Mouse (Mus musculus): ENCODE measurements around the gene AC153137.1. TPM values are rescaled to one million over a fixed set of nuclear protein-coding genes. Genes with fewer than 3 reads are reported as not detected.

AC153137.1 gene
- polyA plus RNA-seq, 1 experiment from 2014 or later, result not detected

DNA sequence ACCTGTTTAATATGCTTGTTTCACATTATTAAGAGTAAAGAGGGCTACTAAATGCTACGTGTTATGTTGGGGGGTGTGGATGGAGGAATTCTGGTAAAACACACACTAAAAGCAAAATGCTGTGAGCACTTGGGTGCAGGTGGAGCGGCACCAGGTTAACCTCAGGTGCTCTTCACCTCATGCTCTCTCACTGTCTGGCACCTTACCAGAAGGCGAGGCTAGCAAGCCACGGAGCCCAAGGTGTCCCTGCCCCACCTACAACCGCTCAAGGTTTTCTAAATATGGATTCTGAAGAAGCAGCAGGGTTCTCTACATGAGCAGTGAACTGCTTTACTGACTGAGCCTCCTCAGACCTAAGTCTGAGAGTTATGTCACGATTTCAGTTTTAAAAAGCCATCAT lies 32.6 kb downstream of the AC153137.1 start:
- H3K4me1 ChIP-seq (replicated peaks), result peaks cover 22% of the 10 kb centered on the region
- H3K36me3 ChIP-seq, result peaks cover 27% of the 10 kb centered on the region
- no peaks in the 10 kb centered on the region for H3K27me3 ChIP-seq
- H3K27ac ChIP-seq, result no peak overlapping the region
- H3K9ac ChIP-seq, result no peak overlapping the region
- WGBS, result 93% methylated on average over 6 of the region's 6 CpGs
- no peak for ATAC-seq (ENCODE audit: low FRiP score)
- H3K4me3 ChIP-seq, result no peak overlapping the region
- no peaks in the 10 kb centered on the region for H3K9me3 ChIP-seq
- no peak overlapping the region for H3K4me2 ChIP-seq

DNA sequence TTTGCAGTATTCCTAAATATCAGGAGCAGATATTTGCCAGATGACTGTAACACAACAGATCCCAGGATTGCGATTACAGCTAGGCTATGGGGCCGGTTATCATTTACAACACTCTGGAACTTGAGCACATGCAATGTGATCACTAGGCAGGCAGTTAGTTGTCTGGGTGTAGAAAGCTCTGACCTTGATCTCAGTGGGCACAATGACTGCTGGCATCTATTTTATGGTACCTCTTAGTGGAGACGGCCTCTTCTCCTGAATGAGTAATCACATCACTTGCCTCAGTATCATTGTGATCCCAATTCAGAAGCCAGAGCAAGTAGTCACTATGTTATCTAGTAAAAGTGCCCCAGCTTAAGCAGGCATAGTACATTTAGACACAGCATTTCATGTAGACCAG lies 37.2 kb downstream of the AC153137.1 start:
- Histone ChIP-seq H3K9ac (no peak overlapping the region), H3K4me1 (replicated peaks) (peaks cover 4% of the 10 kb centered on the region; the same call in 1 of the 2 replicates), H3K36me3 (peaks cover 27% of the 10 kb centered on the region), H3K27ac (no peak overlapping the region), H3K4me2 (no peak overlapping the region), H3K27me3 (no peaks in the 10 kb centered on the region), H3K4me3 (no peak overlapping the region), H3K9me3 (no peaks in the 10 kb centered on the region)
- no peak for ATAC-seq (ENCODE audit: low FRiP score)
- WGBS, result 84% methylated on average over 3 of the region's 3 CpGs

DNA sequence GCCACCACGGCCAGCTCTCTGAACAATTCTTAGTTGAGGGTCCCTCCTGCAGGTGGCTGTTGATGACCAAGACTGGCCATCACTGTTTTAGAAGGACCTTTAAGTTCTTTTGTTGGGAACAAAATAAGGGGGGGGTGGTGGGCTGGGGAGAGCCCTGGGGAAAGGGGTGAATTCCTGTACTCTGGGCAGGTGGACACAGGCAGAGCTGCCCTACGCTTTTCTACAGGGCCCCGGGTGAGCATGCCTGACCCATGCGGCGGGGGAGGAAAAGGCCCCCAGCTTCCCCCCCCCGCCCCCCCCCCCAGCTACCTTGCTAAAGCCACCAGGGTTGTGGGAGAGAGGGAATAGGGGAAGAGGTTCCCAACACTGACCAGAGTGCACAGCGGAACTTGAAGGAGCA lies 39.4 kb downstream of the AC153137.1 start:
- no peak overlapping the region for H3K27ac ChIP-seq
- ATAC-seq (ENCODE audit: low FRiP score), result no peak
- no peak overlapping the region for H3K9ac ChIP-seq
- no peak overlapping the region for H3K4me3 ChIP-seq
- no peaks in the 10 kb centered on the region for H3K27me3 ChIP-seq
- WGBS, result 77% methylated on average over 7 of the region's 7 CpGs
- no peaks in the 10 kb centered on the region for H3K9me3 ChIP-seq
- H3K4me2 ChIP-seq, result no peak overlapping the region
- H3K36me3 ChIP-seq, result peaks cover 8% of the 10 kb centered on the region
- no peaks in the 10 kb centered on the region for H3K4me1 ChIP-seq (replicated peaks)

DNA sequence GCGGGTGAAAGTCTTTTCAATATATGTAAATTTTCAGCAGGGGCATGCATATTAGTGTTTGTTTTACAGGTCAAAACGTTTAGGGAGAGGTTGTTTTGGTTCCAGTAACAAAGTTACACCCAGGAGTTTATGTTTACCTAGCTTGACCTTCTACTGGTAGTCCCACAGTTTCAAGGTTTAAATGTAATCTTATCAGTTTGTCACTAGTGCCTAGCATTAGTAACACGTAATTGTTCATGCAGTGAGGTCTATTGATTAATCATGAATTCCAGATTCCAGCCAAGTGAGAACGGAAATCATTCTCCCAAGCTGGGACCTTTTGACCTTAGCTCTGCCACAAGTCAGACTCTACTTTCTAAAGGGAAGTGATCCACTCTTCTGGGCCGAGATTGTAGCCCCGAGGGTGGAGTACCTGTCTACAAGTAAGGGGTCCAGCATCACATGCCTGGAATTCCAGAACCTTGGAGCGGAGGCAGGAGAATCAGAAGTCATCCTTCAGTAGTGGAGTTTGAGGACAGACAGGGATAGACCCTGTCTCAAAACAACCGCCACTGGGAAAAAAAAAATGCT lies 40.3 kb downstream of the AC153137.1 start:
- peaks cover 8% of the 10 kb centered on the region for H3K36me3 ChIP-seq
- no peak overlapping the region for H3K9ac ChIP-seq
- no peaks in the 10 kb centered on the region for H3K9me3 ChIP-seq
- H3K4me1 ChIP-seq (replicated peaks), result no peaks in the 10 kb centered on the region
- no peak overlapping the region for H3K4me3 ChIP-seq
- H3K27ac ChIP-seq, result no peak overlapping the region
- H3K4me2 ChIP-seq, result no peak overlapping the region
- WGBS, result 65% methylated on average over 8 of the region's 8 CpGs
- no peak for ATAC-seq (ENCODE audit: low FRiP score)
- H3K27me3 ChIP-seq, result no peaks in the 10 kb centered on the region

DNA sequence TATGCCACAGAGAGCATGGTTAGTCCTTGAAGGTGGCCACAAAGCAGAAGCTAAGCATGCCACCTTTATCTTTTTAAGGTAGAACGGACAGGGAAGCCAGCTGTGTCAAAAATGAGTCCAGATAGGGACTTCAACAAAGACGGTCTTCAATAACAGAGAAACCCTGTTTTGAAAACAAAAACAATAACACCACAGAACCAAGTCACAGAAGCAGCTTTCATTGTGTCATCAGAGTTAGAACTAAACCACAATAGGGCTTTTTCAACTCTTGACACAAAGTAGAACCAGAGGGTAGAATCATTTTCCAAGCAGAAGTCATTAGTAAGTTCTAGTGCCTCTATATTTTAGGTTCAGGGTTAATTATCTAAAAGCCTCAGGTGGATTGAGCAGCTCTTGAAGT lies 41.3 kb downstream of the AC153137.1 start:
- H3K27me3 ChIP-seq, result no peaks in the 10 kb centered on the region
- H3K4me1 ChIP-seq (replicated peaks), result no peaks in the 10 kb centered on the region
- H3K9ac ChIP-seq, result no peak overlapping the region
- H3K4me3 ChIP-seq, result no peak overlapping the region
- no peak for ATAC-seq (ENCODE audit: low FRiP score)
- no peaks in the 10 kb centered on the region for H3K9me3 ChIP-seq
- 84% methylated on average over 2 of the region's 2 CpGs for WGBS
- no peak overlapping the region for H3K4me2 ChIP-seq
- no peak overlapping the region for H3K27ac ChIP-seq
- peaks cover 8% of the 10 kb centered on the region for H3K36me3 ChIP-seq

DNA sequence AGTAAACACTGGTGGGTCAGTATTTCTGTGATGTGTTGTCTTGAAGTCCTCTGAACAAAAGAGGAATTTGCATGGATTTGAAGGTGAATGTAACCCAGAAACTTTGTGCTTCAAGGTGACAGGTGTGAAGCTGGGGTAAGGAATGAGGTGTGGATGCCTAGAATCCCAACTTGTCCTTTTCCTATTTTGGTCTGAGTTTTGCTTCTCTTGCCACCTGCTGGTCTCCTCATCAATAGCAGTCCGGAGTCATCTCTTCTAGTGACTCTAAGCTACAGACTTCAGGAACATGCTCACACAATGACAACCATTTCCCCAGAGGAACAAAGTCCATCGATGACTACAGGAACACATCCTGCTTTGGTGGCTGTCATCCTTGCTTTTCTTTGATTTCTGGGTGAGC lies 46.9 kb downstream of the AC153137.1 start:
- Histone ChIP-seq H3K27ac (no peak overlapping the region), H3K4me2 (no peak overlapping the region), H3K4me3 (no peak overlapping the region), H3K9ac (no peak overlapping the region), H3K36me3 (no peaks in the 10 kb centered on the region), H3K4me1 (replicated peaks) (no peaks in the 10 kb centered on the region), H3K27me3 (no peaks in the 10 kb centered on the region), H3K9me3 (no peaks in the 10 kb centered on the region)
- ATAC-seq (ENCODE audit: low FRiP score), result no peak
- WGBS, result 71% methylated on average over 2 of the region's 2 CpGs

DNA sequence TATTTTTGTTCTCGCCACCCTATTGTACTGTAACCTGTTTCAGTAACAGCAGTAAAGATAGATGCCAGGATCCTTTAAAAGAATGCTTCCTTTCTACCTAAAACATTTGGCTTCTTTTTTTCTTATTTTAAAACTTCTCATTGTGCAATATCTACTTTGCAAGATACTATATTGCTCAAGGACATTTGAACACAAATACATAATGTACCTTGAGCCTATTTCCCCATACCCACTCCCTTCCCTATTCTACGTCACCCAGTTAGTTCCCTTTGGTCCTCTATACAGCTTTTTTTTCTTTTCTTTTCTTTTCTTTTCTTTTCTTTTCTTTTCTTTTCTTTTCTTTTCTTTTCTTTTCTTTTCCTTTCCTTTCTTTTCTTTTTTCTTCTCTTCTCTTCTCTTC lies 47.6 kb downstream of the AC153137.1 start:
- Histone ChIP-seq H3K27ac (no peak overlapping the region), H3K36me3 (no peaks in the 10 kb centered on the region), H3K4me2 (no peak overlapping the region), H3K9ac (no peak overlapping the region), H3K9me3 (no peaks in the 10 kb centered on the region), H3K4me1 (replicated peaks) (no peaks in the 10 kb centered on the region), H3K27me3 (no peaks in the 10 kb centered on the region), H3K4me3 (no peak overlapping the region)
- ATAC-seq (ENCODE audit: low FRiP score), result no peak
- 90% methylated on average over 2 of the region's 2 CpGs for WGBS

Other genes with a start within 250 kb of the AC153137.1 start
- gene Phf3, start 104.0 kb downstream of the AC153137.1 start, polyA plus RNA-seq (2015; fragmentation: Nextera tagmentation; extraction: Ambion mirVana), result 40.6 and 42.3 TPM in 2 replicates
- gene Lgsn, start 198.4 kb upstream of the AC153137.1 start, polyA plus RNA-seq (2015; fragmentation: Nextera tagmentation; extraction: Ambion mirVana), result not detected in 2 replicates
- gene 4931428L18Rik, start 244.7 kb upstream of the AC153137.1 start, polyA plus RNA-seq (2015; fragmentation: Nextera tagmentation; extraction: Ambion mirVana), result not detected in 2 replicates
- not detected in 2 replicates for gene Pih1d3, start 244.9 kb upstream of the AC153137.1 start, polyA plus RNA-seq (2015; fragmentation: Nextera tagmentation; extraction: Ambion mirVana)

Data from hindbrain, embryonic 13.5 days (tissue).